Mouse (Mus musculus) layer of hippocampus, postnatal 36 days (tissue): ENCODE results near the gene Gm21985. TPM values are rescaled to one million over a fixed set of nuclear protein-coding genes. Genes with fewer than 3 reads are reported as not detected.

Experiments used
- total RNA-seq, 2 experiments: library from RNA; stranded (reverse); gene quantifications; 2 replicates each; pipeline ENCODE4 v1.2.3; 2021

The Gm21985 gene
- total RNA-seq, 2 experiments from 2014 or later: 0.73 to 0.80 TPM

Other genes starting within 250 kb of the Gm21985 start
- gene Olfr1311, start 241.9 kb upstream of the Gm21985 start, total RNA-seq: not detected
- not detected for gene Olfr1312, start 216.1 kb upstream of the Gm21985 start, total RNA-seq
- gene Olfr1313, start 188.5 kb upstream of the Gm21985 start, total RNA-seq: not detected
- not detected for gene Olfr1314, start 169.5 kb upstream of the Gm21985 start, total RNA-seq
- not detected for gene Olfr1315-ps1, start 150.9 kb upstream of the Gm21985 start, total RNA-seq
- gene Olfr1316, start 131.3 kb upstream of the Gm21985 start, total RNA-seq: not detected
- not detected for gene Olfr1317, start 126.0 kb upstream of the Gm21985 start, total RNA-seq
- gene Olfr1318, start 112.1 kb upstream of the Gm21985 start, total RNA-seq: not detected
- 10 to 100 TPM; 76.7 to 82.7 TPM for gene Lpcat4, start 26.8 kb upstream of the Gm21985 start, total RNA-seq
- gene Nutm1, start 7.0 kb upstream of the Gm21985 start, total RNA-seq: not detected
- gene Nop10, start 4.4 kb upstream of the Gm21985 start, total RNA-seq: 10 to 100 TPM; 52.2 to 54.7 TPM
- gene Slc12a6, start 489 bp upstream of the Gm21985 start, total RNA-seq: 100 to 1,000 TPM; 107 to 114 TPM
- gene Emc4, start 101.7 kb downstream of the Gm21985 start, total RNA-seq: 100 to 1,000 TPM; 127 to 143 TPM
- 10 to 100 TPM; 11.4 to 12.9 TPM for gene Katnbl1, start 112.9 kb downstream of the Gm21985 start, total RNA-seq
- gene Emc7, start 188.7 kb downstream of the Gm21985 start, total RNA-seq: 10 to 100 TPM; 44.5 to 45.3 TPM
- 1 to 10 TPM; 6.6 to 8.8 TPM for gene Chrm5, start 214.5 kb downstream of the Gm21985 start, total RNA-seq
- gene Aven, start 226.7 kb downstream of the Gm21985 start, total RNA-seq: 10 to 100 TPM in 1 of 2 experiments, 1 to 10 TPM in 1; 9.7 to 10.6 TPM